Mouse (Mus musculus) heart, embryonic 10.5 days (tissue): ENCODE measurements at regions not wholly inside any gene's neighbourhood (a gene's known extent, or its start where the extent isn't known, plus 50 kb on each side); places are given as distances from the start of the nearest gene placed in this dataset.
"Not testable (repeated sequence)": the region's sequence is repeated elsewhere in the genome, so short reads cannot be mapped to it uniquely, and the experiment has no call there.

Experiments
- DNase-seq: peaks from one replicate; pipeline ENCODE4 v3.0.0-alpha.2; 2017; ENCODE audit warnings: low spot score
- H3K27ac ChIP-seq: fragments of 300-500 bp; sonication (generic); 2 replicates; pipeline ENCODE4 v1.5.1; 2016; ENCODE audit warnings: mild to moderate bottlenecking
- H3K27me3 ChIP-seq: fragments of 300-500 bp; sonication (generic); 2 replicates; pipeline ENCODE4 v1.6.1; 2016; ENCODE audit warnings: mild to moderate bottlenecking; ENCODE audit not compliant: poor library complexity, insufficient read depth, severe bottlenecking
- H3K36me3 ChIP-seq: fragments of 300-500 bp; sonication (generic); 2 replicates; pipeline ENCODE4 v1.6.1; 2016; ENCODE audit warnings: mild to moderate bottlenecking, moderate library complexity
- H3K4me1 ChIP-seq: fragments of 300-500 bp; sonication (generic); 2 replicates; pipeline ENCODE4 v1.6.1; 2016; ENCODE audit warnings: mild to moderate bottlenecking
- H3K4me3 ChIP-seq: fragments of 300-500 bp; sonication (generic); 2 replicates; pipeline ENCODE4 v1.5.1; 2016; ENCODE audit warnings: mild to moderate bottlenecking, moderate library complexity
- H3K9me3 ChIP-seq: fragments of 300-500 bp; sonication (generic); 2 replicates; pipeline ENCODE4 v1.6.1; 2016; ENCODE audit warnings: mild to moderate bottlenecking, moderate library complexity
- WGBS: fragments of 180-500 bp; shearing (Covaris S2); methylation state at CpG from one replicate; pipeline ENCODE4 v1.1.7; 2016; 5-methylcytosine and 5-hydroxymethylcytosine counted together

DNA sequence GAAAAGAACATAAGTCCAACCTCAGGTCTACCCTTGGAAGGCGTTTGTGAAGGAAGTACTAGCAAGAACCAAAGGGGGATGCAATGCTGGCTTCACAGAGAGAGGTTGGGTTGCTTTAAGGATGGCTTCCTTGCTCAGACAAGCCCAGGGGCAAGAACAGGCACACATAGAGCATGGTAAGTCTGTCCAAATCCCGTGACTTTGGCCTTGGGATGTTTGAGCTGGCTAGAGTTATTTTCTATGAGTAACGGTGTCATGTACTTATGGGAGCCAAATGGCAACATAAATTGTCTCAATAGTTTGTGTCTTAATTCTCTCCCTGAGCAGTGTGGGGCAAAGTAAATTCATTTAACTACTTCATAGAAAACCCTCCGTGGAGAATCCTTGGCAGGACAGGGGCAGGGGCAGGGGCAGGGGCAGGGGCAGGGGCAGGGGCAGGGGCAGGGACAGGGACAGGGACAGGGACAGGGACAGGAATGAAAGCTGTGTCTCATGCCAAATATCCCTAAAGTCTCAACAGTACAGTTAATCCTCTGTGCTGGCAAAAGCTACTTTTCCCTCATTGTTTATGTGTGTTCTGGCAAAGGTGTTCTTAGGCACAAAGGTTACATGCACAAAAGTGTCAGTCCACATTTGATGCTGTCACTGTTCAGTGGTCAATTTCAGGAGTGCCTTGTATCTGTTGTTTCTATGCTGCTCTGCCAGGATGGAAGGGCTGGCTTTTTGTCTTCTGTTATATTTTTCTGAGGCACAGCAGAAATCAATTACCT lies 167.7 kb downstream of the Ifng start:
- Histone ChIP-seq H3K36me3 (no peaks in the 10 kb centered on the region), H3K27me3 (no peaks in the 10 kb centered on the region), H3K4me1 (peaks cover 4% of the 10 kb centered on the region), H3K4me3 (no peak overlapping the region), H3K27ac (no peak overlapping the region), H3K9me3 (no peaks in the 10 kb centered on the region)
- DNase-seq: no peak
- WGBS: 74% methylated on average over 4 of the region's 4 CpGs

DNA sequence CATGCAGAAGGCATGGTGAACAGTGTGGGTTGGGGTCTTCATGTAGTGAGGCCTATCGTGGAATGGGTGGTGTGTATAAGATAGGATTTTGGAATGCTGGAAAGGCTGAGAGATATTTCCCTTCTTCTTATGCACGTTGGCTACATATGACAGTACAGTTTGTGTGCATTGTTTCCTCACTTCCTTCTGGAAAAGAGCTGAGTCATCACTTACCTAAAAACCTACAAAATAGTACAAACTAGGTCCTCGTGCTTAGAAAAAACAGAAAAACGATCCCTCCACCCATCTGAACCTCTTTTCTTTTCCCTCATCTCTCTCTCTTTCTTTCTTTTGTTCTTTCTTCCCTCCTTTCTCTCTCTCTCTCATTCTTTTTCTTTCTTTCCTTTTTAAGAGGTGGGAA lies 168.3 kb downstream of the Ifng start:
- WGBS: 69% methylated on average over 4 of the region's 4 CpGs

DNA sequence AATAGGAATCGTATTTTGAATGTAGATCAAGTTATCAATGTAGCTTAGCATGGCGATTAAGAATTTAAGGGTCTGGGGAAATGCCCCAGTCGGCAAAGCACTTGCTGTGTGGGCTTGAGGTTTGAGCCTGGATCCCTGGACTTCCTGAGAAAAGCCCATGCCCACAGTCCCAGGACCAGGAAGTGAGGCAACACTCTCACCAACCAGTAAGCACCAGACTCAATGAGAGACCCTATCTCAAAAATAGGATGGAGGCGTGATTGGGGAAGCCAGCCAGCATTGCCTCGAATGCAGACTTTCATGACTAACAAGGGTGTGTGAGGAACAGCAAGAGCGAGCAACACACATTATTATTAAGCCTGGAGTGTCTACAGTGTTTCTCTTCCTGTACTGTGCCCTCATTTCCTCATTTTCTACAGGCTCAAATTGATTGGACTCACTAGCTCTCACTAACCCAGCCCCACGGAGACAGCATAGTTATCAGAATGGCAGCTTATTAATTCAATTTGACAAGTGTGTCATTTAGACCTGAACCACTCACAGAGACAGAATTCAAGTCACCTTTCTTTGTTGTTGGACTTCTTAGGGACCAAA lies 170.1 kb downstream of the Ifng start:
- H3K4me1 ChIP-seq: no peaks in the 10 kb centered on the region
- no peak for DNase-seq
- H3K27ac ChIP-seq: no peak overlapping the region
- no peaks in the 10 kb centered on the region for H3K9me3 ChIP-seq
- no peaks in the 10 kb centered on the region for H3K36me3 ChIP-seq
- WGBS: 83% methylated on average over 7 of the region's 7 CpGs
- no peak overlapping the region for H3K4me3 ChIP-seq
- no peaks in the 10 kb centered on the region for H3K27me3 ChIP-seq

More for the DNA sequence above, 168.3 kb downstream of the Ifng start:
- Histone ChIP-seq H3K27ac (no peak overlapping the region), H3K4me3 (no peak overlapping the region), H3K4me1 (no peaks in the 10 kb centered on the region), H3K36me3 (no peaks in the 10 kb centered on the region), H3K27me3 (no peaks in the 10 kb centered on the region), H3K9me3 (no peaks in the 10 kb centered on the region)
- no peak for DNase-seq

DNA sequence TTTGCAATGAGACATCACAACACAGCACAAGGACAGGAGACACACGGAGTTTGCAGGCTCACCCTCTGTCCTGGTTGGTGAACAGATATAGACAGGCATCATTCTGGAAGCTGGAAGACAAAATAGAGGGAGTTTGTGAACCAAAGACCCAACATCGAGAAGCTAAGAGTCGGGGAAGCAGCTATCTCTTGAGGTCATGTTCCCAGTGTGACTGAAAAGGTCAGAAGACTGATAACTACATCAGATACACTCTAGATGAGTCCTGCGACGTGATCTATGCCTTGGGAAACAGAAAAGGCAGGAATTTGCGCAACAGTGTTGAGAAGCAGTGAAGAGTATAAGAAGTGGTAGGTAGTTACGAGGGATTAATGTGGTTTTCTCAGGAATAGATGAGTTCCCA lies 171.2 kb downstream of the Ifng start:
- 78% methylated on average over 7 of the region's 7 CpGs for WGBS

DNA sequence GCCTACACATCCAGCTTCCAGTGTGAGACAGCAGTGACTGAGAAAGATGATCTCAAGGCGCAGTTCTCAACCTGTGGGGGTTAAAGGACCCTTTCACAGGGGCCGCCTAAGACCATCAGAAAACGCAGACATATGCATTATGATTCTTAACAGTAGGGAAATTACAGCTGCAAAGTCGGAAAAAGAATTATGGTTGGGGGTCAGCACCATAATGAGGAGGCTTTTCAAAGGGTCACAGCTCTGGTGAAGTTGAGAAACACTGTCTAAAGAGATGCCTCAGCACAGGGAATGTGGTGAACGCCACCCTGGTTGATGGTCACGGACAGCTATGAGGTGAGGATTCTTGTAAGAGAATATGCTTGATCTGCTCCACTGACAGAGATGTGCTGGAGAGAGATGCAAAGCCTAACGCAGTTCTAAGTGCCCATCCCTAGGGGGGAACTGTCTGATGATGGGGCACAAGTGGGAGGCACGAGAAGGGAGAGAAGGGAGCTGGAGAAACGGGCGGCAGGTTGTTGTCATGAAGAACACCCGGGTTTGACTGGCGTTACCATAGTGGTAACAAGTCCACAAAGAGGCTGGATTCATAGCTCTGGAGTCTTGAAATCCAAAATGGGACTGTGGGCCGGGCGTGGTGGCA lies 172.3 kb downstream of the Ifng start:
- no peaks in the 10 kb centered on the region for H3K9me3 ChIP-seq
- no peak overlapping the region for H3K4me3 ChIP-seq
- 80% methylated on average over 14 of the region's 14 CpGs for WGBS
- H3K27ac ChIP-seq: no peak overlapping the region
- no peaks in the 10 kb centered on the region for H3K27me3 ChIP-seq
- no peak for DNase-seq
- H3K4me1 ChIP-seq: no peaks in the 10 kb centered on the region
- no peaks in the 10 kb centered on the region for H3K36me3 ChIP-seq

More for the DNA sequence above, 171.2 kb downstream of the Ifng start:
- H3K4me1 ChIP-seq: no peaks in the 10 kb centered on the region
- no peak for DNase-seq
- no peaks in the 10 kb centered on the region for H3K27me3 ChIP-seq
- H3K27ac ChIP-seq: no peak overlapping the region
- H3K4me3 ChIP-seq: no peak overlapping the region
- H3K36me3 ChIP-seq: no peaks in the 10 kb centered on the region
- no peaks in the 10 kb centered on the region for H3K9me3 ChIP-seq

DNA sequence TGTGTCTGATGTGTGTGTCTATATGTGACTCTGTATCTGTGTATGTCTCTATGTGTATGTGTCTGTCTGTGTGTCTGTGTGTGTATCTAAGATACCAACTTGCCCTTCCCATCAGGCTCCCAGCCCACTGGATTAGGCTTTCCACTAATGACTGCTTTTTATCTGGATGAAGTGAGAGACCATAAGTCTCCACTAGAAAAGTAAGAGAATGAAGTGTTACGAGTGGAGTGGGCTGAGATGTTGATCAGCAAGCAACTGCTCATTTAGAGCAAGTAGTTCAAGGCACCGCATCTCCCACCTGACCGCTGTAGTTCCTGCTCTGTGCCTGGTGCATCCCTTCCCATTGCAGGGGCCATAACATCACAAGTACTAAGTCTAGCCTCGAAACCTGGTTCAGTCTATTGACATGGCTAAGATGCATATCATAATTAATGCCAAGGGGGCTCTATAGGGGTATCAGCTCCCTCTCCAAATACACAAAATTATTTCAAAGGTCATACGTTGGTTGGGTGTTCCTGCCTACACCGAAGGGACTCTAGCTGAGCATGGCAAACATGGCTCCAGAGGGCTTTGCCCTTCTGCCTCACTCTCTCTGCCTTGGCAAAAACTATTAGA lies 173.5 kb downstream of the Ifng start:
- Histone ChIP-seq H3K36me3 (no peaks in the 10 kb centered on the region), H3K27ac (no peak overlapping the region), H3K9me3 (no peaks in the 10 kb centered on the region), H3K4me3 (no peak overlapping the region), H3K27me3 (no peaks in the 10 kb centered on the region), H3K4me1 (no peaks in the 10 kb centered on the region)
- WGBS: 89% methylated on average over 6 of the region's 6 CpGs
- DNase-seq: no peak

DNA sequence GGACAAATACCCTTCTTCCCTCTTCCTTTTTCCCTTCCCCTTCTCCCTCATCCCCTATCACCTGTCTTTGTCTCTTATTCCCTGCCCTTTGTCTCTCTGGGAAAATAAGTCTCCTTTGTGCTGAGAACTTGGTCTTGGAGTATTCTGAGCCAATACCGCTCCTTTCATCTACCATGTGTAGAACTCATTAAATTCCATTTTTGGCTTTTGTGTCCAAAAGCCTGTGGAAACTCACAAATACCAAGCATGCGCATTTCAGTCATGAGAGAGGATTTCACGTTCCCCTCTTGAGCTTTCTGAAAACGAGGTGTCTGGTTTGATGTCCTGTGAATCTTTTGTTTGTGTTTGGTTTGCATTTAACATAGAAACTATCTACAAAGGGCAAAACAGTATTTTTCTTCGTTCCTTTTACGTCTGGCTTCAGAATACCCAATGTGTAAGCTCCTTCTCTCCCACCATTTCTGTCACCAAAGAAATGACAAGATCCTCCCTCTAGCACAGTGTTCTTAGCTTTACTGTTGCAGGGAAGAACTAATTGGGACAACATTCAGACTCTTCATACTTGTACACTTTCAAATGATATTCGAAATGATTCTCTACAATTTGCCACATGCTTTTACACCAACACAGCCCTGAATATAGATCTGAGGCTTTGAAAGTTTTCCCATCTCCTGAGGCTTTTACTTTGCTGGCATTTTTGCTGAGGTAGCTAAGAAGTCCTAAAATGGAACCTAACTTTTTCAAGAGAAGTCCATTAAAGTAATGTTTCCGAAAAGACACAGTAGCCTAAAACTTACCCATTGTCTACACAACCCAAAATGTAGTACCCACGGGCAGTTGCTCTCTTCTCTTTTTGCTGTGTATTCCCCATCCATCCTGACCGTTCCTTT lies 174.5 kb downstream of the Ifng start:
- no peak overlapping the region for H3K4me3 ChIP-seq
- H3K36me3 ChIP-seq: no peaks in the 10 kb centered on the region
- 81% methylated on average over 10 of the region's 10 CpGs for WGBS
- no peak for DNase-seq
- H3K27ac ChIP-seq: no peak overlapping the region
- H3K9me3 ChIP-seq: no peaks in the 10 kb centered on the region
- no peaks in the 10 kb centered on the region for H3K4me1 ChIP-seq
- no peaks in the 10 kb centered on the region for H3K27me3 ChIP-seq

DNA sequence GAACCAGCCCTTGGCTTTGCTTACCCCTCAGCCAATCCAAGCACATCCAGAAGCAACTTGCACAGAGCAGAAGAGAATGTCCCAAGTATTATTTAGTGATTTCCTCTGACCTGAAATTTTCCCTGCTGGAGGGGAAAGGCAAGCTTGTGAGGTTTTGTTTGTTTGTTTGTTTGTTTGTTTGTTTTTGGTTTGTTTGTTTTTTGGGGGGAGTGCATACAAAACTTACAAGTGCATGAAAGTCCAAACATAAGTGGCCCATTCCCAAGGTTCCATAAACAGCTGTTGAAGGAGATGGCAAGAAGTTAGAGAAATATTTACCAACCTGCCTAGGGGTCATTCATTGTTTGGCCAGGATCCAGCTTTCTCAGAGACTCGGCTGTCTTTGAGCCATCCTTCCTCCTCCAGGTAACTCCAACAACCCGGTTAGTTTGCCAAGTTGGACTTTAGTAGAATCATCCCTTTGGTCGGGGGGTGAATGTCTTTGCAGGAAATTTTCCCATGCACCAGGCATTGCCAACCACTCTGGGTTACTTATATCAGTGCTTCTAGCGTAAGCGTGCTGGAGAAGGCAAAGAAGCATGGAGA lies 175.3 kb downstream of the Ifng start:
- 80% methylated on average over 5 of the region's 5 CpGs for WGBS
- DNase-seq: no peak
- no peak overlapping the region for H3K27ac ChIP-seq
- H3K27me3 ChIP-seq: no peaks in the 10 kb centered on the region
- no peaks in the 10 kb centered on the region for H3K4me1 ChIP-seq
- no peaks in the 10 kb centered on the region for H3K9me3 ChIP-seq
- no peak overlapping the region for H3K4me3 ChIP-seq
- H3K36me3 ChIP-seq: no peaks in the 10 kb centered on the region

DNA sequence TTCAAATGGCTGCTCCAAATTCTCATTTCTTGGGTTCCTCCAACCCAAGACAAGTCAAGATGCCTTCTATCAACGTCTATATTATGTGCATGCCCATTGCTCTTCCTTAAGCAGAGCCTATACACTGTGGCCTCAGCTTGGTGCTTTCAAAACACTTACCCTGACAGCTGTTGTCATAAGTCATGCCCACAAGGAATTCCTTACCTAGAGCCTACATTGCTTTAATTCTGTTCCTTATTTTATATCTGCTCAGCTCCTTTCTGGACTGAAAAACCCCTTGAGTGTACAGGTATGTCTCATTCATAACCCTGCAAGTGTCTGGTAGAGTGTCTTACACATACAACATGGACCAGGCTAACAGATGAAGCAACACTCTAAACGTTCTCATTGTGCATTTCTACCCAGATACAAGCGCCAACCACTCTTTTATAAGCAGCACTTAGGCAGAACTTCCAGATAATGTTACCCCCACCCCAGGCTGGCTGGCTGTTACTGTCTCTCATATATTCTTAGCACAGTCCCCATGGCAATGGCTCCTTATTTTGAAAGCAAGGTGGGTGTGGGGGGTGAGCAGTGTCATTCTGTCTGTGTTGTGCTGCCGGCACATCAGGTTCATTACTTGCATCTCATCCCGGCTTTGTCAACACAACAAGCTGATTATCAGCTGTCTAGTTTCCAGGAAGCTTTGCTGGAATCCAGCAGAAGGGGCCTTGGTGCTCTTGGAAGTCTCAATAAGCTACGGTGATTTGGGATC lies 176.6 kb downstream of the Ifng start:
- Histone ChIP-seq H3K27ac (0 out of 2 replicates have a peak overlapping the region, but pooled peaks have one; percentile 16), H3K36me3 (no peaks in the 10 kb centered on the region), H3K27me3 (no peaks in the 10 kb centered on the region), H3K4me3 (no peak overlapping the region), H3K9me3 (no peaks in the 10 kb centered on the region), H3K4me1 (no peaks in the 10 kb centered on the region)
- DNase-seq: no peak
- 54% methylated on average over 6 of the region's 6 CpGs for whole genome bisulfite sequencing

DNA sequence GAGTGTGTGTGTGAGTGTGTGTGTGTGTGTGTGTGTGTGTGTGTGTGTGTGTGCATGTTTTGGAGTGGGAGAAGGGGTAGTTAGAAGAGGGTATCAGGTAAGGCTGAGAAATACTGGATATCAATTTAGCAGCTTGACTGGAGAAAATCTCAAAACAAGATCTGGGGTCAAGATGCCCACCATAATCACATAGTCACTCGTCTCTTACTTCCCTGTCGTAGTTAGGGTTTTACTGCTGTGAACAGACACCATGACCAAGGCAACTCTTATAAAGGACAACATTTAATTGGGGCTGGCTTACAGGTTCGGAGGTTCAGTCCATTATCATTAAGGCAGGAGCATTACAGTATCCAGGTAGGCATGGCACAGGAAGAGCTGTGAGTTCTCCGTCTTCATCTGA lies 177.4 kb downstream of the Ifng start:
- H3K4me1 ChIP-seq, H3K9me3 ChIP-seq, H3K36me3 ChIP-seq, H3K4me3 ChIP-seq, DNase-seq, H3K27ac ChIP-seq, H3K27me3 ChIP-seq: not testable (repeated sequence)
- WGBS: 86% methylated on average over 4 of the region's 4 CpGs

DNA sequence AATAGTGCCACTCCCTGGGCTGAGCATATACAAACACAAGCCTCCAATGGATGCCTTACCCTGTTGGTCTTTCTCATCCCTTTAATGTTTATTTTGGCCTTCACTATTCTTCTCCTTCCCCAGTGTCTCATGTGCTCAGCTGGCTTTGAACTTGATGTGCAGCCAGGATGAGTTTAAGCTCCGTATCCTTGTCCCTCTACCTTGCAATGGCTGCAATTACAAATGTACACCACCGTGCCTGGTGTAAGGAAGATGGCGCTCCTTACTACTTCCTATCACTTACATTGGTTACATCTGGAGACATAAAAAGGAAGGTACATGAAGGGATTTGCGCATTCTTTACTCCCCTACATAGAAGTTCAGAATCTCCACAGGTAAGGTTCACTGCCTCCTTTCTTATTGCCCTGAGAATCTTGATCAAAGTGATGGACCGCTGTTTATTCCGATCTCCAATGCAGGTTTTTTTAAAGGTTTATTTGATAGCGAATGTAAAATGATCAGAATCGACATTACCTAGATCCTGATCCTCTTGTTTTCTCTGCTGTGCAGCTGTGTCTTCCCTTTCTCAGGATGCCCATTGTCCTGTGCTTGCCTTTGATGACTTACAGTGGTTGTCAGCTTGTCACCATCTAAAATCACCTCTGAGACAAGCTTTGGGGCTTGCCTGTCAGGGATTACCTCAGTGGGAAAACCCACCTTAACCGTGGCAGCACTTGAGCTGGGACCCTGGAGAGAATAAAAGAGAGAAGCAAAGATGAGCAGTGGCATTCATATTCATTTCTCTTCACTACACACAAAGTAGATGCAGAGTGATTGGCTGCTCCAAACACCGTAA lies 178.1 kb downstream of the Ifng start:
- H3K4me1 ChIP-seq: no peaks in the 10 kb centered on the region
- WGBS: 91% methylated on average over 10 of the region's 10 CpGs
- no peak for DNase-seq
- H3K4me3 ChIP-seq: no peak overlapping the region
- H3K36me3 ChIP-seq: no peaks in the 10 kb centered on the region
- no peaks in the 10 kb centered on the region for H3K27me3 ChIP-seq
- no peak overlapping the region for H3K27ac ChIP-seq
- no peaks in the 10 kb centered on the region for H3K9me3 ChIP-seq
